Mouse (Mus musculus) G1E (cell line): ENCODE measurements around the gene Cish.

Experiments used
- CTCF ChIP-seq: IDR thresholded peaks from 2 replicates; pipeline ENCODE4 v1.5.1; 2012; ENCODE audit warnings: low read depth, low read length, inconsistent platforms, mixed read lengths
- GATA1 ChIP-seq: IDR thresholded peaks from 2 replicates; pipeline ENCODE4 v1.6.1; 2012; ENCODE audit warnings: borderline replicate concordance, low read length, inconsistent platforms, mixed read lengths
- GATA2 ChIP-seq: IDR thresholded peaks from 2 replicates; pipeline ENCODE4 v1.6.1; 2012; ENCODE audit warnings: low read depth, low read length, inconsistent platforms, borderline replicate concordance
- POLR2AphosphoS5 ChIP-seq: IDR thresholded peaks from 2 replicates; pipeline ENCODE4 v1.6.1; 2012; ENCODE audit warnings: low read depth, low read length, inconsistent platforms; ENCODE audit not compliant: insufficient replicate concordance
- TAL1 ChIP-seq: conservative IDR thresholded peaks from 2 replicates; pipeline ENCODE4 v1.6.1; 2012; ENCODE audit warnings: low read depth, low read length, inconsistent platforms, mixed read lengths

DNA sequence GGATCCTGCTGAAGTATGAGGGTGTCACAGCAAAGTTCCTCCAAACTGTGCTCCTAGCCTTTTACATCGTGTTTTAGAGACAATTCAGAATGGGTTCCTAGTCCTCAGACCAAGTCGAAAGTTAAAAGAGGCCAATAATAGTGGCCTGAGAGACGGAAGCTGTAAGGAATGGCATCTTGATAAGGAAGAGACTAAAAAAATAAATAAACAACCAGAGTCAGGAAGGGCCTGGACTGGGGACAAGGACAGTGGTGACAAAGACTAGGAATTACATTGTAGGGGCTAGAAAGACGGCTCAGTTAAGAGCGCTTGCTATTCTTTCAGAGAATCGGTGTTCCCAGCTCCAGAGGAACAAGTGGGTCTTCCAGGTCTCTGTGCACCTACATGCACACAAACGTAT, 6.8 kb downstream of the Cish start:
- TF ChIP-seq CTCF = no peak
- no peak for TF ChIP-seq GATA2
- no peak for TF ChIP-seq GATA1
- TF ChIP-seq POLR2AphosphoS5 = no peak
- no peak for TF ChIP-seq TAL1
